Mouse (Mus musculus): ENCODE results near the gene Letm1. TPM values are rescaled to one million over a fixed set of nuclear protein-coding genes. Genes with fewer than 3 reads are reported as not detected.
A peak's percentile ranks its signal among the peaks of the same experiment; 100 is the strongest.

The Letm1 gene
- polyA plus RNA-seq, 1 experiment from 2014 or later: 45.0 TPM

DNA sequence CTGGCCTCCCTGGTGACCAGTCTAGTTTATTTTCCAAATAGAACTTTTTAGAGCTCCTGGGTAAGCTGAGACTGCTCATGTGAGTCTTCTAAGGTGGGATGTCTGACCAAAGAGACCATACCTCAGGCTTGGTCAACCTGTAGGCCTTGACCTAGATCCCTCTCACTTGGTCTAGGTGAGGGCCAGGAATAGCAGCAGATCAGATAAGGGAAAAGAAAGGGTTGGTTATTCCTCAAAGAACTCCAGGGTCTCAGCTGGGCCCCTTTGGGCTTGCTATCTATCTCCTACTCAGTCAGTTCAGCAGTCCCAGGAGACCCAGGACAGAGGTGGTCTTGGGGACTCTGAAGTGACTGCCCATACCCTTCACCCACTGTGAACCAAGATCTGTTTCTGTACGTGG lies 85.1 kb downstream of the Letm1 start:
- no peak overlapping the region for H3K4me3 ChIP-seq (ENCODE audit: control insufficient read depth in 1 of 2, insufficient read depth in 1 of 2, low read depth in 1 of 2, low read length in 2 of 2)
- no peak overlapping the region for H3K9ac ChIP-seq (ENCODE audit: low read length)
- 70% methylated on average over 1 of the region's 1 CpGs for WGBS
- H3K27ac ChIP-seq (replicated peaks in 1 of 2; ENCODE audit: control insufficient read depth in 1 of 2, insufficient read depth in 1 of 2, low read depth in 2 of 2, low read length in 2 of 2): no peak overlapping the region
- no peaks in the 10 kb centered on the region for H3K9me3 ChIP-seq (ENCODE audit: control insufficient read depth, low read length)
- no peak for ATAC-seq (ENCODE audit: insufficient number of reproducible peaks, insufficient read depth, low FRiP score, low read depth)
- H3K4me2 ChIP-seq (ENCODE audit: low read length): no peak overlapping the region
- H3K27me3 ChIP-seq (ENCODE audit: control insufficient read depth, insufficient read depth, low read length): peaks cover 18% of the 10 kb centered on the region
- peaks cover 27 to 32% of the 10 kb centered on the region in 2 experiments for H3K4me1 ChIP-seq (ENCODE audit: control insufficient read depth in 2 of 2, insufficient read depth in 2 of 2, low read length in 2 of 2)
- no peaks in the 10 kb centered on the region for H3K36me3 ChIP-seq (ENCODE audit: control insufficient read depth, insufficient read depth, low read length)

DNA sequence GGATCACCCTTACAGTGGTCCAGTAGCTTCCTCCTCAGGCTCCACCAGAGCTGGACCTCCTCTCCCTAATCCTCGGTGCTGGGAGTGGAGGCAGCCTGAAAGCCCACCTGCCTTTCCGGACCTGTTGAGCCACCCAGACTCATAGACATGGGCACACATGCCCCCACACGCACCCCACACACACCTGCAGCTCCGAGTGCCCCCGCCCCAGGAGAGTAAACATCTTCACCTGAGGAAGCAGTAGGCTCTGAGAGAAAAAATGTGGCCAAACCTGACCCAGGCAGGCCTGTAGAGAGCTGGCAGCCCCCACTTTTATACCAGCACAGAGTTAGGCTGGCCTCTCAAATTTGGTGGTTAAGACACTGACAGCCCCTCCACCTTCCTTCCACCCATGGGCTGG lies 86.2 kb downstream of the Letm1 start:
- H3K36me3 ChIP-seq (ENCODE audit: control insufficient read depth, insufficient read depth, low read length): no peaks in the 10 kb centered on the region
- no peaks in the 10 kb centered on the region for H3K9me3 ChIP-seq (ENCODE audit: control insufficient read depth, low read length)
- no peak for ATAC-seq (ENCODE audit: insufficient number of reproducible peaks, insufficient read depth, low FRiP score, low read depth)
- H3K4me3 ChIP-seq (ENCODE audit: control insufficient read depth in 1 of 2, insufficient read depth in 1 of 2, low read depth in 1 of 2, low read length in 2 of 2): no peak overlapping the region
- peaks cover 18% of the 10 kb centered on the region for H3K27me3 ChIP-seq (ENCODE audit: control insufficient read depth, insufficient read depth, low read length)
- no peak overlapping the region for H3K27ac ChIP-seq (replicated peaks in 1 of 2; ENCODE audit: control insufficient read depth in 1 of 2, insufficient read depth in 1 of 2, low read depth in 2 of 2, low read length in 2 of 2)
- peaks cover 29 to 39% of the 10 kb centered on the region in 2 experiments for H3K4me1 ChIP-seq (ENCODE audit: control insufficient read depth in 2 of 2, insufficient read depth in 2 of 2, low read length in 2 of 2)
- H3K4me2 ChIP-seq (ENCODE audit: low read length): no peak overlapping the region
- no peak overlapping the region for H3K9ac ChIP-seq (ENCODE audit: low read length)
- WGBS: 76% methylated on average over 5 of the region's 5 CpGs

DNA sequence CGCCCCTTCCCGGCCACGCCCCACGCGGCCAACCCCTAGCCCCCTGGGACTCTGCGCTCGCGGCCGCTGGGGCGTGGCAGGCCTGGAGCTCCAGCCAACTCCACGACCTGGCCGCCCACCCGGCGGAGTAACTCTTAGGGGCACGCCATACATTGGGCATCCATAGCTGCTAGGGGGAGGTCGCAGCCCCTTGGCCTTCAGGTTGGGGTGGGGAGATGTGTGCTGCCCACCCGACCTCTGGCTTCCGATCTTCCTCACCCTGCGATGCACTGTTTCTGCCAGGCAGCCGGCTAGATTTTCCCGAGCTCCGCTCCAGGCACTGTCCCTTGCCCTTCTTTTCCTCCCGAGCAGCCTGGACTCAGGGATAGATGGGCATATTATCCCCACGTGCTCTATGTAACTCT lies 86.9 kb downstream of the Letm1 start:
- H3K9ac ChIP-seq (ENCODE audit: low read length): peak overlapping the region; percentile 77
- H3K9me3 ChIP-seq (ENCODE audit: control insufficient read depth, low read length): no peaks in the 10 kb centered on the region
- 0 out of 4 replicates have a peak overlapping the region, but pooled peaks of 1 of the 2 experiments have one; percentile 1 for H3K27ac ChIP-seq (replicated peaks in 1 of 2; ENCODE audit: control insufficient read depth in 1 of 2, insufficient read depth in 1 of 2, low read depth in 2 of 2, low read length in 2 of 2)
- H3K4me1 ChIP-seq (ENCODE audit: control insufficient read depth in 2 of 2, insufficient read depth in 2 of 2, low read length in 2 of 2): peaks cover 29 to 39% of the 10 kb centered on the region in 2 experiments
- H3K4me2 ChIP-seq (ENCODE audit: low read length): peak overlapping the region; percentile 97
- 6% methylated on average over 24 of the region's 24 CpGs for WGBS
- peak overlapping the region; percentile 39 to 55 for H3K4me3 ChIP-seq (ENCODE audit: control insufficient read depth in 1 of 2, insufficient read depth in 1 of 2, low read depth in 1 of 2, low read length in 2 of 2)
- 0 out of 2 replicates have a peak, but pooled peaks have one; percentile 7 for ATAC-seq (ENCODE audit: insufficient number of reproducible peaks, insufficient read depth, low FRiP score, low read depth)
- H3K27me3 ChIP-seq (ENCODE audit: control insufficient read depth, insufficient read depth, low read length): peaks cover 18% of the 10 kb centered on the region
- no peaks in the 10 kb centered on the region for H3K36me3 ChIP-seq (ENCODE audit: control insufficient read depth, insufficient read depth, low read length)

DNA sequence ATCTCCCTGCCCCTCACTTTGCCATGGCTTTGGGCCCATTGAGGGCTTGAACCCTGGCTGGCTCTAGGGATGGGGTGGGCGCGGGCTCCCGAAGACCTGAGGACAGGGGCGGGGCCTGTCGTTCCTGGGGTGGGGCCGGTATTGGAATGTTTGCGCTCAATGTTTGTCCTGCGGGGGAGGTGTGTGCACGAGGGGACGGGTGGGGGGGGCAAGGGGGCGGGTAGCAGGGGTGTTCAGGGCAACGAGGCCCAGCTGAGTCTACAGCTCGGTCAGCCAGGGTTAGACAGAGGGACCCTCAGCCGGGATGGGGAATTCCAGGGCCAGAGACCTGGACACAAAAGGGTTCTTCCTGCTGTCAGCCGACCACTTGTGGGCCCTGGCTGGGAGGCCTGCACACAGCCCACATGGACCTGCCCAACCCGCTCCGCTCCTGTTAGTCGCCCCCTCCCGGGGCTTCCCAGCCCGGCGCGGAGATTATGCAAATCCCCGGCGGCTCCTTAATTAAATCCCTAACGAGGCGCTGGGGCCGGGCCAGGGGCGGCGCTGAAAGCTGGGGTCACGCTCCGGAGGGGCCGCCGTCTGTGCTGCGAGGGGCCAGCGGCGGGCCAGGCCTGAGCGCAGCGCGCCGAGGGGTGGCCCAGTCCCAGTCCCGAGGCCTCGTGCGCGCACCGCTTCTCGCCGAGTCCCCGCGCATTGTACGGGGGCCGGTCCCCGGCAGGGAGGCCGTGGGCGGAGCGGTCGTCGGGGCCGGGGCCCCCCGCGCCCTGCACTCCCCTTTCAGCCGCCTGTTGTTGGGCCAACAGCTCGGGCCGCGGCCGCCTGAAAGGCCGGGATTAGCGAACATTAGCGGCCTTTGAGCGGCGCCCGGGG lies 87.5 kb downstream of the Letm1 start:
- Histone ChIP-seq H3K4me3 (ENCODE audit: control insufficient read depth in 1 of 2, insufficient read depth in 1 of 2, low read depth in 1 of 2, low read length in 2 of 2) (peak overlapping the region; percentile 39 to 55), H3K4me1 (ENCODE audit: control insufficient read depth in 2 of 2, insufficient read depth in 2 of 2, low read length in 2 of 2) (peaks cover 27 to 35% of the 10 kb centered on the region in 2 experiments), H3K36me3 (ENCODE audit: control insufficient read depth, insufficient read depth, low read length) (no peaks in the 10 kb centered on the region), H3K27ac (replicated peaks in 1 of 2; ENCODE audit: control insufficient read depth in 1 of 2, insufficient read depth in 1 of 2, low read depth in 2 of 2, low read length in 2 of 2) (0 out of 4 replicates have a peak overlapping the region, but pooled peaks of 1 of the 2 experiments have one; percentile 1), H3K9ac (ENCODE audit: low read length) (peak overlapping the region; percentile 77), H3K9me3 (ENCODE audit: control insufficient read depth, low read length) (no peaks in the 10 kb centered on the region), H3K4me2 (ENCODE audit: low read length) (peak overlapping the region; percentile 97), H3K27me3 (ENCODE audit: control insufficient read depth, insufficient read depth, low read length) (peaks cover 18% of the 10 kb centered on the region)
- ATAC-seq (ENCODE audit: insufficient number of reproducible peaks, insufficient read depth, low FRiP score, low read depth): 0 out of 2 replicates have a peak, but pooled peaks have one; percentile 23
- WGBS: 6% methylated on average over 66 of the region's 71 CpGs

DNA sequence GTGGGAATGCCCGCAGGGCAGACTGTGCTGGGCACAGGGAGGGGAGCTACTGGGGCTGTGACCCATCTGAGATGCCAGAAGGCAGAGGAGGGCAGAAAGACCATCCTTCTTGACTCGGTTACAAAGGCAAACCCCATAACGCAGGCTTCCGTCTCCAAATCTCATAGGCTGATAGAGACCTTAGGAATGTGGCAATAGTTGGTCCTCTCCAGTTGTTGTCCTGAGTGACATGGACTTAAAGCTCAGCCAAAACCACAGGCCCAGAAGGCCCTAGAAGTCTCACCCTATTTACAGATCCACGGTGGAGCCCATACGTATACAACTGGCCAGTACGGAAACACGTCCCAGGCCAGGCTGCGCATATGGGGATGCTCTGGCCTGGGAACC lies 88.2 kb downstream of the Letm1 start:
- Histone ChIP-seq H3K36me3 (ENCODE audit: control insufficient read depth, insufficient read depth, low read length) (no peaks in the 10 kb centered on the region), H3K27me3 (ENCODE audit: control insufficient read depth, insufficient read depth, low read length) (peaks cover 18% of the 10 kb centered on the region), H3K4me1 (ENCODE audit: control insufficient read depth in 2 of 2, insufficient read depth in 2 of 2, low read length in 2 of 2) (peaks cover 27 to 37% of the 10 kb centered on the region in 2 experiments), H3K4me2 (ENCODE audit: low read length) (no peak overlapping the region), H3K27ac (replicated peaks in 1 of 2; ENCODE audit: control insufficient read depth in 1 of 2, insufficient read depth in 1 of 2, low read depth in 2 of 2, low read length in 2 of 2) (no peak overlapping the region), H3K9ac (ENCODE audit: low read length) (no peak overlapping the region), H3K4me3 (ENCODE audit: control insufficient read depth in 1 of 2, insufficient read depth in 1 of 2, low read depth in 1 of 2, low read length in 2 of 2) (peak overlapping the region in 1 of 2 experiments; percentile 55; a peak in 1 of 4 replicates), H3K9me3 (ENCODE audit: control insufficient read depth, low read length) (no peaks in the 10 kb centered on the region)
- ATAC-seq (ENCODE audit: insufficient number of reproducible peaks, insufficient read depth, low FRiP score, low read depth): no peak
- WGBS: 77% methylated on average over 9 of the region's 9 CpGs

DNA sequence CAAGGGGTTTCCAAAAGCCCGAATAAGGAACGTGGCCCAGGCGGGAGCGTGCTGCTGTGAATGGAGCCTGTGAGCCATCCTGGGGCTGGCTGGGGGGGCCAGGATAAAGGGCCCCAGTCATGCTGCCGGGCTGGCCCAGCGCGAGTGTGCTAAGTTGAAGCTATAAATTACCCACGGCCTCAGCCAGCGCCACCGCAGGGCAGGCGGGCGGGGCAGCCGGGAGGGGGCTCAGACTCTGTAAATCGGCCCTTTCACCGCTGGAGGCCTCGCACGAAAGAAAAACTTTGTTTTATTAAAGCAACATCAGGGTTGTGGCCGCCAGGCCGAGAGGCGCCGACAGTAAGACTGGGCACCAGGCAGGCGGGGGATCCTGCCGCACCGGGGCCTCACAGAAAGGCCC lies 90.2 kb downstream of the Letm1 start:
- peaks cover 18% of the 10 kb centered on the region for H3K27me3 ChIP-seq (ENCODE audit: control insufficient read depth, insufficient read depth, low read length)
- peak overlapping the region in 1 of 2 experiments; percentile 22; a peak in 1 of 4 replicates for H3K27ac ChIP-seq (replicated peaks in 1 of 2; ENCODE audit: control insufficient read depth in 1 of 2, insufficient read depth in 1 of 2, low read depth in 2 of 2, low read length in 2 of 2)
- WGBS: 10% methylated on average over 24 of the region's 24 CpGs
- peak overlapping the region; percentile 44 for H3K9ac ChIP-seq (ENCODE audit: low read length)
- H3K4me2 ChIP-seq (ENCODE audit: low read length): peak overlapping the region; percentile 47
- no peaks in the 10 kb centered on the region for H3K9me3 ChIP-seq (ENCODE audit: control insufficient read depth, low read length)
- ATAC-seq (ENCODE audit: insufficient number of reproducible peaks, insufficient read depth, low FRiP score, low read depth): no peak
- no peak overlapping the region for H3K4me3 ChIP-seq (ENCODE audit: control insufficient read depth in 1 of 2, insufficient read depth in 1 of 2, low read depth in 1 of 2, low read length in 2 of 2)
- H3K4me1 ChIP-seq (ENCODE audit: control insufficient read depth in 2 of 2, insufficient read depth in 2 of 2, low read length in 2 of 2): peaks cover 34 to 40% of the 10 kb centered on the region in 2 experiments
- no peaks in the 10 kb centered on the region for H3K36me3 ChIP-seq (ENCODE audit: control insufficient read depth, insufficient read depth, low read length)

DNA sequence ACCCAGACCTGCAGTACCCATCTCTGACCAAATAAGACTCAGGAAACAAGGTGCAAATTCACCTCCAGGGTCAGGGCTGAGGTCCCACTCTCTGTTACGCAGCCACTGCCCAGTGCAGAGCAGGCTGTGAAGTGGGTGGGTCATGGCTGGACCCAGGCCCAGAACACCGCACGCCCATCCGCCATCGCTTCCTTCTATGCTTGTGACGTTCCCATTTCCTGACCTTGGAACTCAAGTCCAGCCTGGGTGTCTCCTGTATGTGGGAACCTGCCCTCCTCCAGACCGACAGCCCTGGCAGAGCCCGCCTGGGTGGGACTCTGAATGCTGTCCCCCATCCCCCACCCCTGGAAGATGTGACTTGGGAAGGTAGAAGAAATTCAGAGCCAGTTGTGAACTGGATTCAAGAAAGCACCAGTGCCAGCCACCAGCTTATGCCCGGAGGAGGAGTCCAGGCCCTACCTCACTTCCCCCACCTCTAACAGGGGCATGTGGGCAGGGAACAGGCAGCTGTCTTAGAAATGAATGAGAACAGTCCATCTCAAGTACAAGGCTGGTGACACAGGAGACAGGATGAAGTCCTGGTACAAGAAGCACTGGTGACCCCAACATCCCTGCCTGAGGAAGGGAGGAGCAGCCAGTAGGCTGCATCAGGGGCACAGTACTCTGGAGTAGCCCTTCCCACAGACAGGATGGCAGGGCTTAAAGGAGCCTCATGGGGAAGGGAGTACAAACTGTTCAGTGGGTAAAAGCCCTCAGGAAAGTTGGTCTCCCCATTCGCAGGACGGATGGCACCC lies 92.6 kb downstream of the Letm1 start:
- Histone ChIP-seq H3K36me3 (ENCODE audit: control insufficient read depth, insufficient read depth, low read length) (no peaks in the 10 kb centered on the region), H3K9ac (ENCODE audit: low read length) (no peak overlapping the region), H3K4me3 (ENCODE audit: control insufficient read depth in 1 of 2, insufficient read depth in 1 of 2, low read depth in 1 of 2, low read length in 2 of 2) (no peak overlapping the region), H3K4me1 (ENCODE audit: control insufficient read depth in 2 of 2, insufficient read depth in 2 of 2, low read length in 2 of 2) (peaks cover 30 to 33% of the 10 kb centered on the region in 2 experiments), H3K4me2 (ENCODE audit: low read length) (no peak overlapping the region), H3K27me3 (ENCODE audit: control insufficient read depth, insufficient read depth, low read length) (peaks cover 4% of the 10 kb centered on the region; the same call in 1 of the 2 replicates), H3K9me3 (ENCODE audit: control insufficient read depth, low read length) (no peaks in the 10 kb centered on the region), H3K27ac (replicated peaks in 1 of 2; ENCODE audit: control insufficient read depth in 1 of 2, insufficient read depth in 1 of 2, low read depth in 2 of 2, low read length in 2 of 2) (no peak overlapping the region)
- ATAC-seq (ENCODE audit: insufficient number of reproducible peaks, insufficient read depth, low FRiP score, low read depth): peak; percentile 19; the same call in 1 of the 2 replicates
- 73% methylated on average over 11 of the region's 11 CpGs for WGBS

Data from heart, embryonic 14.5 days (tissue).